Mouse (Mus musculus): ENCODE data around the gene Ak7.

Ak7 gene

GRCm38 (mm10) chr12:105727964-105728363 is 22.2 kb downstream of the Ak7 start:
- peak in 1 of 2 experiments; percentile 56 for DNase-seq (ENCODE audit: low spot score in 2 of 2)

DNA sequence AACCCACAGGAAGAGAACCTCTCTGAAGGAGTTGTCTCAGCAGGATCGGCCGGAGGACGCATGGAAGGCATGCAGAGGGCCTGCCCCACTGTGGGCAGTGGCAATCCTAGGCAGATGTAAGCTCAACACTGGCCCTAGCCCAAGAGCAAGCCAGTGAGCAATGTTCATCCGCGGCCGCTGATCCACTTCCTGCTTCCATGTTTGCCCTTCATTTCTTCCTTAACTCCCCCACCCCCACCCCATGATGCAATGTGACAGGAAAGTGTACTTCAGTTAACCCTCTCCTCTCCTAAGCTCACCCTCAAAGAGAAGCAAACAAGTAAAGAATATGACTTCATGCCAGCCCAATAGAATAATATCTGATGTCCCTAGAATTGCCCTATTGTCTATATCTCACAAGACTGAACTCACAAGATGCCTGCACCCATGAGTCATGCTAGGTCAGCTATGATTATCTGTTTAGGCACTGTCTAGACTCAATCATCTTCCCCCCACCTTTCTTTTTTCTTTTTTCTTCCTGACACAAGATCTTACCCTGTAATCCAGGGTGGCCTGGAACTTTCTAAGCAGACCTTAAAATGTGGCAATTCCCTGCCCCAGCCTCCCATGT is 25.2 kb downstream of the Ak7 start:
- no peak for DNase-seq (ENCODE audit: low spot score in 2 of 2)

GRCm38 (mm10) chr12:105733370-105734159 is 27.8 kb downstream of the Ak7 start:
- DNase-seq (ENCODE audit: low spot score in 2 of 2), result no peak

DNA sequence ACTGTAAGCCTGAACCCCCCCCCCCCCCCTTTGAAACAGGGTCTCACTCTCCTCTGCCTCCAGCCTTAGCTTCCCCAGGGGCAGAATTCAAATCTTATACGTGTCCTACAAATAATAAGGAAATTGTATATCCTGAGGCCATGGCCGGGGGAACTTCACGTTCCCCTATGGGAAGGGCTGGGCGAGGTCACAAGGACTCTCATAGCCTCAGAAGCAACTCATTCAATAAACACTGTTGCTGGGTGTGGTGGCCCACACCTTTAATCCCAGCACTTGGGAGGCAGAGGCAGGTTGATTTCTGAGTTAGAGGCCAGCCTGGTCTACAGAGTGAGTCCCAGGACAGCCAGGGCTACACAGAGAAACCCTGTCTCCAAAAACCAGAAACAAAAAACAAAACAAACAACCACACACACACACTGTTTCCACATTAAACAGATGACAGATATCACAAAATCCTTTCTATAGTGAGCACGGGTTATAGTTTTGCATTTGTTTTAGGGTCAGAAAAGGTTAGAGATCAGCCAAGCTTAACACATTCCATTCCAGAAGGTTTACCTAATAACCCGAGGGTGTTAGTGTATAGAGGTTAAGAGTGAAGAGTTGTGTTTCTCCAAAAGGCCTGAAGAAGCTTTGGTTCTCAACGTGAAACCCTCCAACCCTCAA is 29.6 kb downstream of the Ak7 start:
- DNase-seq (ENCODE audit: low spot score in 2 of 2), result no peak

- DNase-seq (ENCODE audit: low spot score in 2 of 2), result no peak
Measured at GRCm38 (mm10) chr12:105735889-105736251, 30.1 kb downstream of the Ak7 start.

GRCm38 (mm10) chr12:105738316-105739096 is 32.7 kb downstream of the Ak7 start:
- no peak for DNase-seq (ENCODE audit: low spot score in 2 of 2)

DNA sequence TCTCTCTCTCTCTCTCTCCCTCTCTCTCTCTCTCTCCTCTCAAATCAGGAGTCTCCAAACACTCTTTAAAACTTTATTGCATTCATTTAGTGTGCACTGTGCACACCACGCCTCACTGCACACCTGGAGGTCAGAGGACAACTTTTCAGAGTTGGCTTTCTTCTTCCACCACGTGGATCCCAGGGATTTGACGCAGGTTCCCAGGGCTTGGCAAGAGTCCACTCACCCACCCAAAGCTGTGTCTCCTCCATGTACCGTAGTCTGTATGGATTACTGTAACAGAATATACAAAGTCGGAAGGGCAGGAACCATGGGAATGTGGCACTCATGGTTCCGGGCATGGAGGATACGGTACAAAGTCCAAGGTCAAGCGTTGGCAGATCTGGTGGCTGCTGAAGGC is 33.9 kb downstream of the Ak7 start:
- DNase-seq (ENCODE audit: low spot score in 2 of 2), result no peak

- DNase-seq (ENCODE audit: low spot score in 2 of 2), result no peak
Measured at GRCm38 (mm10) chr12:105748114-105748513, 42.3 kb downstream of the Ak7 start.

- DNase-seq (ENCODE audit: low spot score in 2 of 2), result no peak
Measured at GRCm38 (mm10) chr12:105753813-105754212, 48.0 kb downstream of the Ak7 start.

DNA sequence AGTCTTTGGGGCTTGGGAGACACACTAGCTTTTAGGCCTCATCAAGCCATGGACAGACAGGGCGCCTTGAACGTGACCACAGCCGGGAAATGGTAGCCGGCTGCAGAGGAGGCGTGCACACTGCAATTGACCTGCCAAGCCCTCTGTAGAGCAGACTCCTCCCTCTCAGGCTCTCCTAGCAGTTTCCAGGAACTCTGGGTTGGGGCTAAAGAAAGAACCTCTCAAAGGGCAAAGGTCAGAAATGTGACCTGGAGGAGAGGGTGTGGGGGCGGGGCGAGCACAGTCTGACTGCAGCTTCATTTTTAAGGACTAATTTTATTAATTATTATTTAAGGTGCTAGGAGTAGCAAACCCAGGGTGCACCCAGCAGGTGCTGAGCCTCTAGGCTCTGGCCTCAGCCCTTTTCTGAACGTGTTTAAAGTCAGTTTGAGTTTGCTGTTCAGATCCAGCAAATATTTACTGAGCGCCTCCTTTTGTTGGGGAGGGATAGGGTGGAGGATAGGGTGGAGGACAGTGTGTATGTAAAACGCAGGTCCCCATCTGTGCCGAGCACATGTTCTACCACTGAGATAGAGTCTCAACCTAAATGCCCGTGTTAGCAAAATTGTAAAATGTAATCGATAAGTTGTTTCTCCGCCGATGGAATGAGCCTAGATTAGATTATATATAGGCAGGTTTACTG is 52.2 kb downstream of the Ak7 start:
- no peak for DNase-seq (ENCODE audit: low spot score in 2 of 2)

DNA sequence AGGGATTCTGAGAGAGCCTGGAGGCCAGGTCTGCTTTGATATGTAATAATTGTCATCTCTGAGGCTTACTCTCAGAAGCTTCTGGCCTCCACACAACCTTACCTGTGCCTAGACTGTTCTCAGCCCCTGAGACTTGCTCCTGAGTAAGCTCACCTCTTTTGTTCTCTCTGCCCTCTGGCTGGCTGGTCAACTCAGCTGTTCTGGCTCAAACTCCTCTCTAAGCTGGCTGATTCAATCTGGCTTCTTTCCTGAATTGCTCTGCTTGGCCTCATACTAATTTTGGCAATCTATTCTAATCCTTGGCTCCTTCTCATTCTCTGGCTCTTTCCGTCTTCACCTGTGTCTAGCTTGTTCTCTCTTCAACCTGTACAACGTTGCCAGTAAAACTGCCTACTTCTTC is 53.1 kb downstream of the Ak7 start:
- no peak for DNase-seq (ENCODE audit: low spot score in 2 of 2)

DNA sequence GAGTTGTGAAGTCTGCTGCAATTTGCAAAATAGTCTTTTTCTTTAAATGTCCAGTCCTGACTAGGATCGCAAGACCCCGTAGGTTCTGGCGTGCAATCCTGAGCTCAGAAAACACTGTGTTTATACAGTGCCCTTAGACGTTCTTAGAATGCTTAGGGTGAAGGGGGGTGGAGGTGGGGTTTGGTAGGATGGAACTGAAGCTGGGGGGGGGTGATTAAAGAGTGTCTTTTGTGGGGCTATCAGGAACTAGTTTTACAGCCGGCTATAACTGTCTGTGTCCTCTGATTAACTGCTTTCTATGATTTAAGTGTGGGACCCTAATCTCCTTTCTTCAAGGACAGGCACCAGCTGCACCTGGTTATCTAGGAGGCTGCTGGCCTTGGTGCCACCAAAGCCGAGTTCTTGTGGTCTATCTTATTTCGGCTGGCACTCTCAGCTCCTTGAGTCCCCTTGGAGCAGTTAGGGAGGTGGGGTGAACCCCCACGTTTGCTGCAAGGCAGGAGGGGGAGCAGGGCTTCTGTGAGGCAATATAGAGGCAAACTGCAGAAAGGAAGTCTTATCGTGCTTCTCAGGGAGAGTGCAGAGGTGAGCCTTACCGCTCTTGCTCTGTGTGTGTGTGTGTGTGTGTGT is 54.2 kb downstream of the Ak7 start:
- DNase-seq (ENCODE audit: low spot score in 2 of 2), result peak in 1 of 2 experiments; percentile 24

DNA sequence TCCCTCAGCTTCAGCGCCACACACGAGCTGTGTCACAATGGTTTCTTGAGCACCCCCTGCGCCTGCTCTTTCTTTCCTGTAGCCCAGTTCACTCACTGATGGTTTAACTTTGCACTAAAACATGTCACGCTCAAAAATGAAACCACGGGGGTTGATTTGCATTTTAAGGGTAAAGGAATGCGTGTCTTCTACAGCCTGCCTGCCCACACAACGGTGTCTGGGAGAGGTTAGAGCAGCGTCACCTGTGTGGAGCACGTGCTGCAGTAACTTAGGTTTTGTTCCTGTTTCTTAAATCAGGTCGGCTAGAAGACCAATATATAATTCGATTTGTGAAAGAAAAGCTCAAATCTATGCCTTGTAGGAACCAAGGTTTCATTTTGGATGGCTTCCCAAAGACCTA is 55.4 kb downstream of the Ak7 start:
- no peak for DNase-seq (ENCODE audit: low spot score in 2 of 2)

DNA sequence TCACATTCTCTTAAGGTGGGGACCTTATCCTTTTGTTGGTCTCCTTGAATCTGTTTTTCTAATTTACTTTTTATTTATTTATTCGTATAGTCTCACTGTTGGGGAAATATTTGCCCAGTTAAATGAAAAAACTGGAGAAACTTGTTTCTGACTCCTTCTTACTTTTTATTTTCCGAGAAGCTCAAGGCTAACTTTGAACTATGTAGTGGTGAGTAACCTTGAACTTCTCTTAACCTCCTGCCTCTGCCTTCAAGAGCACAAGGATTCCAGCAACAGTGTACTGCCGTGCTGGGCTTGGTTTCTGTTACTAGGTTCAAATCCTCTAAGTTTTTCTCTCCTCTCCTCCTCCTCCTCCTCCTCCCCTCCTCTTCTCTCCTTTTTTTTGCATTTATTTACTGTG is 55.9 kb downstream of the Ak7 start:
- DNase-seq (ENCODE audit: low spot score in 2 of 2), result no peak

DNA sequence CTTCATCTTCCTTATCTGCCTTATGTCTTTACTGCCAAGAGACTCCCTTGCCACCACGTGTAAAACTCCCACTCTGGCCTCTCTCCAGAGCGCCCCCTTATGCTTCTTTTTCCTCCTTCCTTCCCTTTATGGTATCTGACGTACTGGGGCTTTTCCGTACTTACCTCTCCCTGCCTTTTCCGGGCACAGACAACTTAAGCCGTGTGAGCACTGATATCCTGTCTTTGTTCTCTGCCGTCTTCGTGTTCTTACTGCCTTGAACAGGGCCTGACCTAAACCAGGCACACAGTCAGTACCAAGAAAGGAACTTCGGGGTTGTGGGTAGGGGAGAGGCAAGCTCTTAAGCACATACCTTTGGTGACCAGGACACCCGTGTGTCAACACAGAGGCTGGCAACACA is 63.9 kb downstream of the Ak7 start:
- no peak for DNase-seq (ENCODE audit: low spot score in 2 of 2)

DNA sequence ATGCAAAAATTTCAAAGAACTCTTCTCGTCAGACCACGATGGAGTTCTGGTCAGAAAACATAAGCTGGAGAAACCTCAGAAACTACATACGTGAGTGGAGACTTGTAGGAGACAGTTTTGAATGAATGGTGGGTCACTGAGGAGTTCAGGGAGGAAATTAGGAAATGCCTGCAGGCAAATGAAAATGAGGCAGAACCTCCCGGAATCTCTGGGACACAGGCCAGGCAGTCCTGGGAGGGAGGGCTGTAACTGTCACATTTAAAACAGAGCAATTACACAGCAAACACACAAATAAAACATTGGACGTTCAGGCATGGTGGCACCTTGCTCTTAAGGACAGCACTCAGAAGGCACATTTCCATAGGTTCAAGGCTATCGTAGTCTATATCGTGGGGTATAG is 69.1 kb downstream of the Ak7 start:
- no peak for DNase-seq (ENCODE audit: low spot score in 2 of 2)

DNA sequence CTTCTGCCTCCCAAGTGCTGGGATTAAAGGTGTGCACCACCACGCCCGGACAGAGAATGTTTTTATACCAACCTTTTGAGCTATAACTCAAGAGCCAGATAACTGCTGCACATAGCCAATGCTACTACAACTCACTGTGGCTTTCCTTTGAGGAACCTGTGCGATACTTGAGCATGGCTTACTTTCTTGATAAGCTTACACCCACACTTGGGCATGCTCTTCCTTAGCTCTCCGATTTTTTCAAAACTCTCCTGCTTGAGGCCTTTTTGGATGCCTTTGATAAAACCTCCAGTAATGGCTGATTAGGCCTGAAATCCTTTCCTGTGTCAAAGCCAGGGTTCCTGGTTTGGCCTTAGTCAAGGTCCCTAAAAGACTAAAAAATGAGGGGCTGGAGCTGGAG is 71.9 kb downstream of the Ak7 start:
- DNase-seq (ENCODE audit: low spot score in 2 of 2), result no peak

GRCm38 (mm10) chr12:105784196-105784999 is 78.6 kb downstream of the Ak7 start, which contains the start of gene Papola:
Gene Papola (plus strand): TSS chr12:105784694.
- peak; percentile 84 to 89 for DNase-seq (ENCODE audit: low spot score in 2 of 2)

DNA sequence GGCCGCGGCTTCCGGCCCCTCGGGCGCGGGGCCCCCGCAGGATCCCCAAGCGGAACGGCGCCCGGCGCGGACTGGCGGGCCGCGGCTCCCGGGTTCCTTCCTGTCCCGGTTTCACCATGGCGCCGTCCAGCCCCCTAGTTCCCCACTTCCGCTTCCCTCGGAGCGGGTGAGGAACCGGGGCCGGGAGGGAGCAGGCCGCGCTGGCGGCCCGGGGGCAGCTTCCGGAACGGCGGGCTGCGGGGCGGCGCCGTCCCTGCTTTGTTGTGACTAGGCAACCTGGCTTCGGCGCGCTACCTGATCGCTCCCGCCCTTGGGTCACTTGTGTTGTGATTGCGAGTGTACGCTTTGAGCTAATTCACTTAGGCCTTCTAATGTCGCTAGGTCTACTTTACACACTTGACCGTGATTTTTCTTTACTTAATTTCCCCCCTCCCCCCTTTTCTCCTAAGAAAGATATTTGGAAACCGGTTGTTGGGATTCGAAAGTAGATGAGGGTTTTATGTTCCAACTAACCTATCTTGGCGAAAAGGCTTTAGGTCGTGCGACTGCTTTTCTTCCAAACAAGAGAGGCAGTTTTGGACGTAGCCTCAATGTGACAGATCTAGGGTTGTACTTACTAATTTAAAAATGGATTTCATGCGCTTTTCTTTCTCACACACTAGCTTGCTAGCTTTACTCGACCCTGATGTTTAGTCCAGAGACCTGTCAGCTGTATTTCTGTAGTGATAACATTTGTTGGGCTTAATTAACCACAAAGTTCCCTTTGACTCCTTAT is 79.4 kb downstream of the Ak7 start:
- DNase-seq (ENCODE audit: low spot score in 2 of 2), result peak in 1 of 2 experiments; percentile 75
